Mouse (Mus musculus) spleen, adult 2 months (tissue): Measurements from ENCODE around the gene Clcf1. TPM values are rescaled to one million over a fixed set of nuclear protein-coding genes. Genes with fewer than 3 reads are reported as not detected.
A peak's percentile ranks its signal among the peaks of the same experiment; 100 is the strongest.

ENCODE experiments used
- DNase-seq, 2 experiments: peaks; one replicate each; pipeline versions ENCODE4 v3.0.0 to v3.0.0-alpha.2; 2012 to 2021; ENCODE audit warnings: low spot score in 2 of 2, low read depth in 1 of 2
- H3K27ac ChIP-seq: fragments of 200-500 bp; 2 replicates; pipeline ENCODE4 v1.5.1; 2012; ENCODE audit warnings: low read length, inconsistent platforms; ENCODE audit not compliant: insufficient read depth
- H3K27me3 ChIP-seq: fragments of 200-500 bp; 2 replicates; pipeline ENCODE4 v1.6.1; 2012; ENCODE audit warnings: mild to moderate bottlenecking, moderate library complexity, low read length, inconsistent platforms; ENCODE audit not compliant: control insufficient read depth, insufficient read depth
- H3K36me3 ChIP-seq: fragments of 200-500 bp; 2 replicates; pipeline ENCODE4 v1.6.1; 2012; ENCODE audit warnings: mild to moderate bottlenecking, low read length, inconsistent platforms; ENCODE audit not compliant: control insufficient read depth, insufficient read depth
- H3K4me1 ChIP-seq: fragments of 200-500 bp; 2 replicates; pipeline ENCODE4 v1.6.1; 2011; ENCODE audit warnings: inconsistent platforms; ENCODE audit not compliant: control insufficient read depth, insufficient read depth, insufficient read length
- H3K4me3 ChIP-seq: fragments of 200-500 bp; 2 replicates; pipeline ENCODE4 v1.5.1; 2011; ENCODE audit warnings: mild to moderate bottlenecking, inconsistent platforms; ENCODE audit not compliant: insufficient read depth, insufficient read length; ENCODE audit errors: extremely low read depth
- CTCF ChIP-seq: fragments of 200-500 bp; IDR thresholded peaks from 2 replicates; pipeline ENCODE4 v1.5.1; 2011; ENCODE audit warnings: mild to moderate bottlenecking, inconsistent platforms; ENCODE audit not compliant: insufficient read depth, insufficient read length, insufficient replicate concordance; ENCODE audit errors: extremely low read depth
- POLR2A ChIP-seq: fragments of 200-500 bp; IDR thresholded peaks from 2 replicates; pipeline ENCODE4 v1.6.1; 2011; ENCODE audit warnings: low read depth, low read length, inconsistent platforms
- WGBS: fragments of 180-500 bp; shearing (Covaris S2); methylation state at CpG from one replicate; pipeline ENCODE4 v1.1.7; 2018; 5-methylcytosine and 5-hydroxymethylcytosine counted together
- polyA plus RNA-seq: library from polyadenylated mRNA; depleted of rRNA; stranded (reverse); fragments of >200 nt; gene quantifications from 2 replicates; pipeline ENCODE4 v1.2.3, GENCODE M21; 2012; rRNA removed

Clcf1 gene
- polyA plus RNA-seq, 1 experiment = 128 TPM

DNA sequence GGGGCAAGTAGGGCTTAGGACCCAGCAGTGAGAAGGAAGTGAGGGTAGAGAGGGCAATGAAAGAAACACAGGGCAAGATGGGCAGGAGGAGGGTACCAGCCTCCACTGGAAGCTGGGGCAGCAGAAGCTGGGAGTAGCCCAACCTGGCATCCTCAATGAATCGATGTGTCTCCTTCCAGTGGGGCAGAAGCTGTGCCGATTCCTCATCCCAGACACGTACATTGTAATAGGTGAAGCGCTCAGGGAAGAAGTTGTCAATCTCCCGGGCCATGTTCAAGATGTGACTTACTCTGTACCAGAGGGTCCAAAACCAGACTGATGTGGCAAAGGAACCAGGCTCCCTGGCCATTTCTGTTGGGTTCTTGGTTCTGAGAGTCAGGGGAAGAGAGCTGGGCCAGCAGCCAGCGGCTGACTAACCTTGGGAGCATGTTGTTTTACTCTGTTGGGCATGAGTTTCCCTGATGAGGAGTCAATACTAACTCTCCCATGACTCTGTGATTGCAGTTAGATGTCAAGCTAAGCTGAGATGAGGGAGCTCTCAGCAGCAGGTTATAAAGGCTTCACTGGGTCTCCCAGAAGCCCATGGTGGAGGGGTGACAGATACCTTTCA, 50.2 kb downstream of the Clcf1 start:
- H3K4me1 ChIP-seq = peaks cover 15% of the 10 kb centered on the region; the same call in 1 of the 2 replicates
- H3K36me3 ChIP-seq = no peaks in the 10 kb centered on the region
- WGBS = 94% methylated on average over 6 of the region's 6 CpGs

DNA sequence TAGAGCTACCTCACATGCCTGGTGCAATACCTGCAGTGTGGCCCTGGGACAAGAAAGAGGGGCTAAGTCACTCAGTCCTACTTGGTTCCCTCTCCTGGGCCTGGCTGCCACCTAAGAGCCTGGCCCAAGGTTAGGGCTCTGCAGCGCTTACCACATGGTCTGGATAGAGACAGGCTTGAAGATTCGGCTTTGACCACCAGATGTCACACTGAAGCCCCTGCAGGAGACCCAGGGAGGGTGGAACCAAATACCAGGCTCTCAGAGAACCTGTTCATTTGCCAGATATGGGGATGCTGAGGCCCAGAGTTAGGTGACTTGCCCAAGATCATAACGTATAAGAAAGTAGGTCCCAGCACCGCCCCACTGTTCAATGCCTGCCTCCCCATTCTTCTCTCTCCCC, 51.9 kb downstream of the Clcf1 start:
- H3K36me3 ChIP-seq = no peaks in the 10 kb centered on the region
- TF ChIP-seq CTCF = peak; percentile 15; the same call in 1 of the 2 replicates
- TF ChIP-seq POLR2A = no peak
- peaks cover 16% of the 10 kb centered on the region; the same call in 1 of the 2 replicates for H3K4me1 ChIP-seq
- no peak overlapping the region for H3K27ac ChIP-seq
- H3K27me3 ChIP-seq = no peaks in the 10 kb centered on the region
- no peak overlapping the region for H3K4me3 ChIP-seq
- no peak for DNase-seq
- WGBS = 73% methylated on average over 4 of the region's 4 CpGs

More for the DNA sequence above, 50.2 kb downstream of the Clcf1 start:
- H3K27ac ChIP-seq = no peak overlapping the region
- H3K27me3 ChIP-seq = no peaks in the 10 kb centered on the region
- DNase-seq = no peak
- TF ChIP-seq POLR2A = no peak
- no peak for TF ChIP-seq CTCF
- H3K4me3 ChIP-seq = no peak overlapping the region

DNA sequence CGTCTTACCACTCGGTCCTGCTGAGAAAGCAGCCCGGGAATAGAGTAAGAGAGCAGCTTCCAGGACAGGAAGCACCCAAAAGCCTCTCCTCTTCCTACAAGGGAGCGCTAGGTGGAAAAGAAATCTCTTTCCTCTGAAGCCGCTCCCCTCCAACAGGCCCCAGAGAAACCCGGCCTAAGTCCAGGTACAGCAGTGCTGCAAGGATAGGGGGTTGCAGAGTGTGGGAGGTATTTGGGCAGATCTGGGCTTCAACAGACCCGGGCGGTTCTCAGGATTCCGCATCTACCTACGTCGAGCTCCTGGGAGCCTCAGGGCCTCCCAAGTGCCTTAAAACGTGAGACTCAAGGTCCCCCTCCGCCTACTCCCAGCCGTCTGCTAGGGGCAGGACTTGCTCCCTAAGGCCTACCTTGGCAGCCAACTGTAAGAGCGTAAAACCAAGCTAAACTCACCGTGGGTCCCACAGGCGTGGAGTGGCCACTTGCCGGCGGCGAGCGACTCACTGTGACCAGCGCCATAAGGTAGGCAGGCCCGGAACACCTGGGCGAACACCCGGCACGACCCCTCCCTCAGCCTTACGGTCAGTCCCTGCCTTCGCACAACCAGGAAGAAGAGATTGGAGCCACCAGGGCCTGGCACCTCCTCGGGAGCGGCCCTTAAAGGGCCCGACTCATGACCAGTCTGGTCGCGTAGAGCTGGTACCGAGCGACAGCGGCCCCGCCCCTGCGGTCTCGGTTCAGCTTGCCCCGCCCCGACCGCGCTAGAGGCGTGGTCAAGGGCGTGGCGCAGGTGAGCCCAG, 54.7 kb downstream of the Clcf1 start, which contains the start of gene Ssh3:
Gene Ssh3 (minus strand): TSS at position 615 of the 796 bp plus-strand sequence.
- H3K27ac ChIP-seq = peak within 1 kb of the TSS; percentile 22; the same call in 1 of the 2 replicates
- peak within 1 kb of the TSS; percentile 67 for H3K4me3 ChIP-seq
- H3K27me3 ChIP-seq = no peaks in the 10 kb centered on the region
- peak in 1 of 2 experiments; percentile 72 for DNase-seq
- TF ChIP-seq POLR2A (no peak), CTCF (no peak)
- WGBS = 14% methylated on average over 46 of the region's 46 CpGs
- H3K36me3 ChIP-seq = no peaks in the 10 kb centered on the region
- peaks cover 11% of the 10 kb centered on the region; the same call in 1 of the 2 replicates for H3K4me1 ChIP-seq

DNA sequence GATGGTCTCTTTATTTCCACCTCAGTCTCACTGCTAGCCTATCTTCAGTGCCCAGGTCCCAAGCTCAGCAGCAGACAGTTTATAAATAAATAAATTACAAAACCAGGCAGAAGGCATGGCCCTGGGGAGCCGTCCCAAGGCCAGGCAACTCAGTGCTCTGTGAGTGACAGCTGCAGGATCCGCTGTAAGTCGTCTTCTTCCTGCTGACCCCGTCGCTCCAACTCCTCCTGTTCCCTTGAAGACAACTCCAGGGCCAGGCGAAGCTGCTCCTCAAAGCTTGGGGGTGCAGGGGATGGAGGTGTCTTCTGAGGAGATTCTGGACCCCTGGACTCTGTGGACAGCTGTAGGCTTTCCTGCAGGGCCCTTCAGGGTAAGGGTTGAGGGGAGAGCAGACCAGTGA, 56.1 kb downstream of the Clcf1 start:
- H3K36me3 ChIP-seq = no peaks in the 10 kb centered on the region
- no peak overlapping the region for H3K27ac ChIP-seq
- H3K4me3 ChIP-seq = no peak overlapping the region
- 90% methylated on average over 6 of the region's 6 CpGs for WGBS
- H3K4me1 ChIP-seq = peaks cover 11% of the 10 kb centered on the region; the same call in 1 of the 2 replicates
- TF ChIP-seq POLR2A (no peak), CTCF (no peak)
- no peak for DNase-seq
- H3K27me3 ChIP-seq = no peaks in the 10 kb centered on the region

DNA sequence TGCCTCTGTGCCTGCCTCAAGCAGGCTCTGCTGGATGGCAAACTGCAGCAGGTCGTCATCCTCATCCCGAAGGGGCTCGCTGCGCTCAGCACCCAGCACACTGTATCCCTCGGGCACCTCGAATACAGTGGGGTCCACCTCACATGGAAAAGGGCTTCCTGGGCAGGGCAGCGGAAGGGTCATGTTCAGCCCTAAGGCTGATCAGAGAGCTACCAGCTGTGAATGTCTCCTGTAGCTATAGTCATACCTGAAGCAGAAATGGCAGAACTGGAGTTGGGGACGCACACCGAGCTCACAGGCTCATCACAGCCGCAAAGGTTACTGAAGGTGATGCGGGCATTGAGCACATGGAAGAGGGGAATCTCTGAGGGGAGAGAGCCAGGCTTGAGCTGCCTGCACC, 56.9 kb downstream of the Clcf1 start:
- H3K27ac ChIP-seq = no peak overlapping the region
- H3K27me3 ChIP-seq = no peaks in the 10 kb centered on the region
- peaks cover 11% of the 10 kb centered on the region; the same call in 1 of the 2 replicates for H3K4me1 ChIP-seq
- no peak for DNase-seq
- 92% methylated on average over 11 of the region's 11 CpGs for WGBS
- H3K4me3 ChIP-seq = no peak overlapping the region
- TF ChIP-seq CTCF = no peak
- TF ChIP-seq POLR2A = no peak
- H3K36me3 ChIP-seq = no peaks in the 10 kb centered on the region

Other genes with a start within 250 kb of the Clcf1 start
- gene Aldh3b2, start 241.9 kb upstream of the Clcf1 start, polyA plus RNA-seq = 0.65 and 0.79 TPM in 2 replicates
- 9.6 and 11.1 TPM in 2 replicates for gene Acy3, start 227.7 kb upstream of the Clcf1 start, polyA plus RNA-seq
- gene Tbx10, start 221.5 kb upstream of the Clcf1 start, polyA plus RNA-seq = not detected in 2 replicates
- gene Nudt8, start 213.7 kb upstream of the Clcf1 start, polyA plus RNA-seq = 18.5 and 22.2 TPM in 2 replicates
- gene Gm49405, start 213.6 kb upstream of the Clcf1 start, polyA plus RNA-seq = 2.9 and 3.1 TPM in 2 replicates
- gene Doc2g, start 210.9 kb upstream of the Clcf1 start, polyA plus RNA-seq = 12.8 and 13.7 TPM in 2 replicates
- gene Ndufv1, start 201.4 kb upstream of the Clcf1 start, polyA plus RNA-seq = 65.5 and 71.3 TPM in 2 replicates
- 179 and 335 TPM in 2 replicates for gene Gstp1, start 176.3 kb upstream of the Clcf1 start, polyA plus RNA-seq
- 17.9 and 132 TPM in 2 replicates for gene Gstp2, start 168.2 kb upstream of the Clcf1 start, polyA plus RNA-seq
- 13.0 and 15.7 TPM in 2 replicates for gene Gstp3, start 154.7 kb upstream of the Clcf1 start, polyA plus RNA-seq
- gene Cabp2, start 132.7 kb upstream of the Clcf1 start, polyA plus RNA-seq = 7.0 and 8.3 TPM in 2 replicates
- gene Cdk2ap2, start 117.1 kb upstream of the Clcf1 start, polyA plus RNA-seq = 247 and 334 TPM in 2 replicates
- gene Pitpnm1, start 114.2 kb upstream of the Clcf1 start, polyA plus RNA-seq = 358 and 415 TPM in 2 replicates
- gene Aip, start 88.4 kb upstream of the Clcf1 start, polyA plus RNA-seq = 85.3 and 99.6 TPM in 2 replicates
- 0.09 and 0.11 TPM in 2 replicates for gene Gpr152, start 74.5 kb upstream of the Clcf1 start, polyA plus RNA-seq
- gene Cabp4, start 70.2 kb upstream of the Clcf1 start, polyA plus RNA-seq = 1.9 and 2.2 TPM in 2 replicates
- 386 and 394 TPM in 2 replicates for gene Coro1b, start 65.6 kb upstream of the Clcf1 start, polyA plus RNA-seq
- gene Ptprcap, start 60.6 kb upstream of the Clcf1 start, polyA plus RNA-seq = 631 and 1,026 TPM in 2 replicates
- gene Rps6kb2, start 50.9 kb upstream of the Clcf1 start, polyA plus RNA-seq = 40.7 and 51.5 TPM in 2 replicates
- 52.0 and 64.5 TPM in 2 replicates for gene Carns1, start 38.8 kb upstream of the Clcf1 start, polyA plus RNA-seq
- 266 and 328 TPM in 2 replicates for gene Tbc1d10c, start 23.0 kb upstream of the Clcf1 start, polyA plus RNA-seq
- gene Ppp1ca, start 22.2 kb upstream of the Clcf1 start, polyA plus RNA-seq = 464 and 481 TPM in 2 replicates
- gene Rad9a, start 12.6 kb upstream of the Clcf1 start, polyA plus RNA-seq = 53.1 and 62.9 TPM in 2 replicates
- not detected in 2 replicates for gene AC109138.7, start 119 bp downstream of the Clcf1 start, polyA plus RNA-seq
- gene Pold4, start 17.7 kb downstream of the Clcf1 start, polyA plus RNA-seq = 233 and 309 TPM in 2 replicates
- gene Ssh3, start 54.9 kb downstream of the Clcf1 start, polyA plus RNA-seq = 43.3 and 51.1 TPM in 2 replicates
- gene Ankrd13d, start 68.9 kb downstream of the Clcf1 start, polyA plus RNA-seq = 16.1 and 17.7 TPM in 2 replicates
- gene Grk2, start 92.0 kb downstream of the Clcf1 start, polyA plus RNA-seq = 301 and 394 TPM in 2 replicates
- gene Kdm2a, start 184.0 kb downstream of the Clcf1 start, polyA plus RNA-seq = 98.9 and 115 TPM in 2 replicates
- 4.0 and 4.9 TPM in 2 replicates for gene Rhod, start 225.2 kb downstream of the Clcf1 start, polyA plus RNA-seq